17 mouse cellular contexts compared by ENCODE assay signal in genomic region chr1:65217567-65217966, GRCm38 (mm10).
"Had no signal": no experiment of that assay in that cellular context is flagged by ENCODE, and none has a peak within 500 bp of the region (broad histone marks: within the 10 kb centered on the region; RNA-seq: fewer than 3 reads in every experiment).

No protein-coding gene starts in this region.

- H3K4me2 ChIP-seq: lung, embryonic 15.5 days; midbrain, embryonic 11.5 days; midbrain, embryonic 13.5 days; midbrain, embryonic 15.5 days; neural tube, embryonic 13.5 days; neural tube, embryonic 15.5 days; stomach, embryonic 15.5 days had no signal

- H3K27me3 ChIP-seq: lung, embryonic 15.5 days; megakaryocyte, embryonic 14.5 days; midbrain, embryonic 13.5 days; midbrain, embryonic 15.5 days; neural tube, embryonic 13.5 days; neural tube, embryonic 15.5 days; stomach, embryonic 15.5 days had no signal

- DNase-seq: liver, postnatal 0 days; lung, adult 2 months; lung, postnatal 14 days; lung, postnatal 36 days; retina, postnatal 1 day; right cerebral cortex, adult 18-20 months; thymus, adult 2 months; thymus, postnatal 25 days; thymus, postnatal 4 days had no signal

- H3K4me3 ChIP-seq: lung, embryonic 15.5 days; megakaryocyte, embryonic 14.5 days; midbrain, embryonic 13.5 days; midbrain, embryonic 15.5 days; neural tube, embryonic 13.5 days; neural tube, embryonic 15.5 days; stomach, embryonic 15.5 days had no signal
